Mouse (Mus musculus): ENCODE results near the gene Smap2. TPM values are rescaled to one million over a fixed set of nuclear protein-coding genes. Genes with fewer than 3 reads are reported as not detected.

The Smap2 gene
- polyA plus RNA-seq, 1 experiment from 2014 or later, result 27.3 TPM

DNA sequence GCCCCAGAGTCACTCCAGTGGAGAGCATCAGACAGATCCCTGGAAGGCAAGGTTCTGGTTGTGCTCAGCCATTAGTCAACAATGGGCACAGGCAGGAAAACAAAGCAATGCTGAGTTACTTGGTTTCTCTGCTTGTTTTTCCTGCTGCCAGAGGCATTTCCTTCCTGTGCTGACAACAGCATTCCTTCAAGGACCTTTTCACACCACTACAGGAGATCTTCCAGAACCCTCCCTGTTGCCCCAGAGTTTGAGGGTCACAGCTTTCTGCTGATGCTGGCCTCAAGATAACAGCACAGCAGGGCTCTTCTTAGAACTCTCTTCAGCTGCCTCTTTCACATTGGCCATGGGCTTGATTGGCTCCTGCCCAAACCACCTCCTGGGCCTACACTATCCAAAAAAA is 4.9 kb upstream of the Smap2 start:
- ChIA-PET POLR2A (interaction anchor here (0.9 kb wide), 1 partner anchor 156 kb away, joined by 3 read pairs; no protein-coding TSS in a partner anchor), CTCF (interaction anchor here (1.6 kb wide), 1 partner anchor 21 kb away, joined by 3 read pairs; no protein-coding TSS in a partner anchor)
- DNase-seq (ENCODE audit: low read depth, low spot score), result no peak
- no peak for TF ChIP-seq CTCF (IDR thresholded peaks at IDR 0.05)
- in situ Hi-C loops (cut with MboI; ENCODE audit: low pct_unique_long_range_greater_than_20kb), result no loop called here
- no peak for ATAC-seq
- H3K27me3 ChIP-seq, result no peaks in the 10 kb centered on the region

GRCm38 (mm10) chr4:121020040-121020790 is 3.2 kb upstream of the Smap2 start:
- POLR2A ChIA-PET, result interaction anchor here (0.5 to 1.1 kb wide), 2 partner anchors 30 to 71 kb away, joined by 3 to 4 read pairs; no protein-coding TSS in a partner anchor
- ATAC-seq, result peak; percentile 48

DNA sequence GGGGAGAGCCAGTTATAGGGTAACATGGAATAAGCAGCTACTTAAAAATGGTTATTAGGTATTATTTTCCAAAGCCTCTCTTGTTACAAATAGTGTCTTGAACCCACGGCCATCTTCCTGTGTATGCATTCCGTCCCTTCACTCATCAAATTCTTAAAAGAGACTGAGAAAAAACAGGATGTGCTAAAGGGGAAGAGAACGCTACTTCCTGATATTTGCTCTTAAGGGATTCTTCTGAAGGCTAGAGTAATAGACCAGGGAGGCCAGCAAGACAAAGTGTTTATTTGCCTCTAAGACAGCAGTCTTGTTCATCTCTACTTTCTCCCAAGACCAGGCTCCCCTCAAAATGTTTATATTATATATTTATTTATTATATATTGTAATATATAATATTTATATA is 1.2 kb upstream of the Smap2 start:
- no peak for TF ChIP-seq CTCF (IDR thresholded peaks at IDR 0.05)
- DNase-seq (ENCODE audit: low read depth, low spot score), result no peak
- ChIA-PET CTCF (no interaction called here), POLR2A (no interaction called here)
- in situ Hi-C loops (cut with MboI; ENCODE audit: low pct_unique_long_range_greater_than_20kb), result no loop called here
- no peak for ATAC-seq
- no peaks in the 10 kb centered on the region for H3K27me3 ChIP-seq

More at GRCm38 (mm10) chr4:121020040-121020790, 3.2 kb upstream of the Smap2 start:
- no peaks in the 10 kb centered on the region for H3K27me3 ChIP-seq
- peak; percentile 93 for DNase-seq (ENCODE audit: low read depth, low spot score)
- in situ Hi-C loops (cut with MboI; ENCODE audit: low pct_unique_long_range_greater_than_20kb), result no loop called here
- CTCF ChIA-PET, result interaction anchor here (1.3 kb wide), 1 partner anchor 30 kb away, joined by 3 read pairs; no protein-coding TSS in a partner anchor
- no peak for TF ChIP-seq CTCF (IDR thresholded peaks at IDR 0.05)

- CTCF ChIA-PET, result interaction anchor here (0.7 to 3.0 kb wide), 6 partner anchors 13 to 30 kb away, joined by 3 to 17 read pairs (median 4); no protein-coding TSS in a partner anchor
- no peak for TF ChIP-seq CTCF (IDR thresholded peaks at IDR 0.05)
- POLR2A ChIA-PET, result interaction anchor here (0.7 to 1.9 kb wide), 5 partner anchors 8 to 31 kb away, joined by 3 to 9 read pairs (median 3); no protein-coding TSS in a partner anchor
- no peak for DNase-seq (ENCODE audit: low read depth, low spot score)
- ATAC-seq, result no peak
- in situ Hi-C loops (cut with MboI; ENCODE audit: low pct_unique_long_range_greater_than_20kb), result no loop called here
- no peaks in the 10 kb centered on the region for H3K27me3 ChIP-seq
These were observed 787 bp downstream of the Smap2 start for GRCm38 (mm10) chr4:121016021-121016898.

DNA sequence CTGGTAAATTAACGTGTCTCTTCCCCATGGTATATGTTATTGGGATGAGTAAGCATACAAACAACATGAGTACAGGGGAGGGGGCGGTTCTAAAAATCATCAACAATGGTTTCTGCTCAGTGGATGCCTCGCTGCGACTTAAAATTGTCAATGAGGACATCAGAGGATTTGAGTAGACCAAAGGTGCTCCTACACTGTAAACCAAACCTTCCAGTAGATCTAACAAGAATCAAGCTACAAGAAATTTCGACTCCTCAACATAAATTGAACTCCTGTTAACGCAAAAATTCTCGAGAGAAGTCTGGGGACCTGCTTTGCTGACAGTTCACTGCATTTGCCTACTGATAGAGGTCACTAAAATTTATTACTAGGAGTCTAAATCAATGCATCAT is 1.8 kb downstream of the Smap2 start:
- TF ChIP-seq CTCF (IDR thresholded peaks at IDR 0.05), result no peak
- ATAC-seq, result no peak
- ChIA-PET CTCF (interaction anchor here (3.0 kb wide), 1 partner anchor 12 kb away, joined by 17 read pairs; no protein-coding TSS in a partner anchor), POLR2A (interaction anchor here (1.9 kb wide), 1 partner anchor 13 kb away, joined by 9 read pairs; no protein-coding TSS in a partner anchor)
- in situ Hi-C loops (cut with MboI; ENCODE audit: low pct_unique_long_range_greater_than_20kb), result no loop called here
- no peaks in the 10 kb centered on the region for H3K27me3 ChIP-seq
- DNase-seq (ENCODE audit: low read depth, low spot score), result no peak

DNA sequence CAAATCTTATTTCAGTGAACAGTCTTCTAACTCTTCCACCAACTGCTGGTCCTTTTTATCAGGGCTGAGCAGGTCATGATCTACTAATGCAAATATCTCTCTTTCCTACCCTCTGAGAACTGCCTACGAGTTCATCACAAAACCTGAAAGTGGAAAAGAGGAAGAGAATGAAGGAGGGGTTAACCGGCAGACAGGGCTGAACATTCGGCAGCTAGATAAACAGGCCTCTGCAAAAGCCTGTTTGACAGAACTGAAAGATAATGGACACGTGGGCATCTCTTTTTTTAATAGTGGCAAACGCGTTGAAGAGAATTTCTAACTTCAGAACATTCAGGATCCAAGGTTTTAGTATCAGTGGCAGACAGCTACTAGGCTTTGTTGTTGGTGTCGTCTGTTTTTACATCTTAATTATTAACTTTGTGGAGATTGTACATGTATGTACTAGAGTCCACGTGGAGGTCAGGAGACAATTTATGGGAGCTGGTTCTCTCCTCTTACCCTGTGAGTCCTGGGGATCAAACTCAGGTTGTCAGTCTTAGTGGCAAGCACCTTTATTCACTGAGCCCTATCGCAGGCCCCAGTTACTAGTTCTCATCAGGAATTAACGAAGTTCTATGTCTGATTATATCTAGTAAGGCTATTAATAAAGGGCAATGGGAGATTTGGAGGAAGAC is 2.3 kb downstream of the Smap2 start:
- ChIA-PET CTCF (interaction anchor here (1.6 to 3.0 kb wide), 2 partner anchors 11 to 12 kb away, joined by 4 to 17 read pairs; no protein-coding TSS in a partner anchor), POLR2A (interaction anchor here (1.9 kb wide), 1 partner anchor 12 kb away, joined by 9 read pairs; no protein-coding TSS in a partner anchor)
- ATAC-seq, result no peak
- no peaks in the 10 kb centered on the region for H3K27me3 ChIP-seq
- TF ChIP-seq CTCF (IDR thresholded peaks at IDR 0.05), result no peak
- in situ Hi-C loops (cut with MboI; ENCODE audit: low pct_unique_long_range_greater_than_20kb), result no loop called here
- DNase-seq (ENCODE audit: low read depth, low spot score), result no peak

DNA sequence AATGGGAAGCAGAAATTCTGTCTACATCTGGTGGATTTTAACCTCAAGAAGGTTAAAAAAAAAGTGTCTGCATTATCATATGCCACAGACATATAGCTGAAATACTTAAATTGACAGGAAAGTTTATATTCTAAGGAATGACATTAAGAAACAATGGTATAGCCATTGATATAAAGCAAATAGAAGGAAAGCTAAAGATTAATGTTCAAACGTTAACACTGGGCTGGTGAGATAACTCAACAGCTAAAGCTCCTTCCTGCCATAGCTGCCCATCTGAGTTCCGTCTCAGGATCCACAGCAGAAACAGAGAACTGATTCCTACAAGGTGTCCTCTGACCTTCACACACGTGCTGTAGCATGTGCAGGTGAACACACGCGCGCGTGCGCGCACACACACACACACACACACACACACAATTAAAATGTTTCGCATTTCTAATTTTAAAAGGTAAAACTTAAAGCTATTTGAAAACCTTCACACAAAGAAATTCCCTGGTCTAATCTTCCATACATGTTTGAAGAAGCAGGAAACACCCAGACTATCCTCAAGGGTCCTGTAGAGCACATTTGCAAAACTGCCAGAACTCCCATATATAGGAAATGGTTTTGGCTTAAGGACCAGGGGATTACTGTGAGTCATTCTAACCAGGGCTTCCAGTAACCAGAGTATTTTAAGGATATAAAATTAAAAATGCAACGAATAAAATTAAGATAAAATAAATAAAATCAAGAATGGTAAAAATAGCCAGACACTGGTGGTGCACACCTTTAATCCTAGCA is 6.1 kb downstream of the Smap2 start:
- ChIA-PET POLR2A (interaction anchor here (0.7 kb wide), 1 partner anchor 23 kb away, joined by 3 read pairs; no protein-coding TSS in a partner anchor), CTCF (interaction anchor here (1.2 to 1.8 kb wide), 2 partner anchors 9 to 24 kb away, joined by 3 to 7 read pairs; no protein-coding TSS in a partner anchor)
- TF ChIP-seq CTCF (IDR thresholded peaks at IDR 0.05), result no peak
- in situ Hi-C loops (cut with MboI; ENCODE audit: low pct_unique_long_range_greater_than_20kb), result no loop called here
- DNase-seq (ENCODE audit: low read depth, low spot score) (no peak), ATAC-seq (no peak)
- H3K27me3 ChIP-seq, result no peaks in the 10 kb centered on the region

DNA sequence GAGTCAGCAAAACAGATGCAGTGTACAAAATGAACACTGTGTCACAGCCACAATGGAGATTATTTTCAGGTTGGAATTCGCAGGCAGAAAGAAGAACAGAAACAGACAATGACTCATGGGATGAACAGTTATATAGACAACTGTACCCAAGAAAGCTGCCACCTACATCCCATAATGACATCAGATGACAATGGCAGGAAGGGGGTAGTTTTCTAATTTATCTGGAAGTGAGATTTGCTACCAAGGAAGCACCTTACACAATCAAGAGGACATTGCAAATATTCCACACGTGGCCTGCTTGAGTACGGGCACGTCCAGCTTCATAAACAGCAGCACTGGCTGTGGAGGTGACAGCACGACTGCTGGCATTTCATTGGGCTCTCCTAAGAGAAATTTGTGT is 7.9 kb downstream of the Smap2 start:
- CTCF ChIA-PET, result interaction anchor here (1.1 to 1.4 kb wide), 2 partner anchors 16 to 23 kb away, joined by 3 read pairs; no protein-coding TSS in a partner anchor
- DNase-seq (ENCODE audit: low read depth, low spot score), result no peak
- no peak for TF ChIP-seq CTCF (IDR thresholded peaks at IDR 0.05)
- in situ Hi-C loops (cut with MboI; ENCODE audit: low pct_unique_long_range_greater_than_20kb), result no loop called here
- H3K27me3 ChIP-seq, result no peaks in the 10 kb centered on the region
- POLR2A ChIA-PET, result interaction anchor here (1.0 kb wide), 1 partner anchor 8 kb away, joined by 3 read pairs; the partner anchor contains the start of gene Smap2
- ATAC-seq, result no peak

All from Patski (cell line).